Mouse (Mus musculus) frontal cortex, postnatal 25 days (tissue): ENCODE data around the gene Ccdc33.

Experiments
- DNase-seq, 2 experiments: peaks; one replicate each; pipeline ENCODE4 v3.0.0; 2022; ENCODE audit warnings: low spot score in 2 of 2

Ccdc33 gene

GRCm38 (mm10) chr9:58129508-58129907, 10.9 kb upstream of the Ccdc33 start:
- no peak for DNase-seq

- no peak for DNase-seq
These were observed 10.3 kb upstream of the Ccdc33 start for GRCm38 (mm10) chr9:58128926-58129413.

GRCm38 (mm10) chr9:58125811-58126210, 7.2 kb upstream of the Ccdc33 start:
- DNase-seq: no peak

DNA sequence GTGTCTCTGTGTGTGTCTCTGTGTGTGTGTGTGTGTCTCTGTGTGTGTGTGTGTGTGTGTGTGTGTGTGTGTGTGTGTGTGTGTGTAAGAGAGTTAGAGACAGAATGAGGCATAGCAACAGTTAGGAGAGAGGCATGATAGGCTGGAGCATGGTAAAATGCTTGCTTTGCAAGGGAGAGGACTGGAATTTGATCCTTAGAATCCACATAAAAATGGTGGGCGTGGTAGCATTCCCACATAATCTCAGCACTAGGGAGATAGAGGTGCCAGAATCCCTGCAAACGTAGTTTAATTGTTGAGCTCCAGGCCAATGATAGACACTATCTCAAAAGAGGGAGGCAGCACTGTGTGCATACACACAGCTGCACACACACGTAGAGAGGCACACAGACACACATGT, 6.5 kb upstream of the Ccdc33 start:
- DNase-seq: no peak

- no peak for DNase-seq
These were observed 2.5 kb downstream of the Ccdc33 start for GRCm38 (mm10) chr9:58116024-58116651.

- DNase-seq: no peak
These were observed 3.2 kb downstream of the Ccdc33 start for GRCm38 (mm10) chr9:58115297-58115925.

DNA sequence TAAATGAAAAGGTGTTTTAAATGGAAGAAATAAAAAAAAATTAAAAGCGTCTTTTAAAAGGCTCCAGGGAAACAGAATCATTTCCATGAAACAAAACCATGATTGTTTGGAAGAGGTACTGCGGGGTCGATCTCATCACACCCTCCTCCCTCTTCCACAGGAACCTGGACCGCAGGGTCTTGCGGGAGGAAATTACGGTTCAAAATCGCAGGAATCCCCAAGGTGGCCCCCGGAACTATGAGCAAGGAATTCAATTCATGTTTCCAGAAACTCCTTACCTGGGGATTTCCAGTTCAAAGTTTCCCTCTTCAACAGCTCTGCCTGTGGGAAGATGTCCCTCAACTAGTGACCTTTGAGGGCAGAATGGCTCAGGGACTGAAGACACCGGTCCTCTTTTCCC, 4.6 kb downstream of the Ccdc33 start:
- DNase-seq: no peak

- DNase-seq: no peak
These were observed 5.2 kb downstream of the Ccdc33 start for GRCm38 (mm10) chr9:58113279-58113884.

GRCm38 (mm10) chr9:58112866-58113278, 5.8 kb downstream of the Ccdc33 start:
- no peak for DNase-seq

DNA sequence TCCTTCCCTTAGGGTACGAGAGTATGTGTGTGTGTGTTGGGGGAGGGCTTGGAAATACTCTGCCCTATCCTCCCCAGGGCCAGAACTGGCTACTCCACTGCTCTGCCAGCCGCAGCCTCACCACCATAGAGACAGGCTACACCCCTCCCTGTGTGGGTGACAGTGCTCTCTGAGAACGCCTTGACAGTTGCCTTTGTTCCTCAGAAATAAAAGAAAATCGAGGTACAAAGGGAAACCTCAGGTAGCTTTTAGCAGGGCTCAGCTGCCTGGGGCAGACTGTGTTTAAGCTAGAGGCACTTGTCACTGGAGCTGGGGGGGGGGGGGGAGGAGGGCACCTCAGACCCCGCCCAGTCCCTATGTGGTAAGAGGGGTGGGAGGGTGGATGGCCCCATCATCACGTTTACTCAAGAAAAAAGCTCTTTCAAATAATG, 6.3 kb downstream of the Ccdc33 start:
- DNase-seq: no peak

- peak in 1 of 2 experiments; percentile 57 for DNase-seq
These were observed 7.2 kb downstream of the Ccdc33 start for GRCm38 (mm10) chr9:58111431-58111830.

GRCm38 (mm10) chr9:58110787-58111186, 7.8 kb downstream of the Ccdc33 start:
- DNase-seq: no peak

DNA sequence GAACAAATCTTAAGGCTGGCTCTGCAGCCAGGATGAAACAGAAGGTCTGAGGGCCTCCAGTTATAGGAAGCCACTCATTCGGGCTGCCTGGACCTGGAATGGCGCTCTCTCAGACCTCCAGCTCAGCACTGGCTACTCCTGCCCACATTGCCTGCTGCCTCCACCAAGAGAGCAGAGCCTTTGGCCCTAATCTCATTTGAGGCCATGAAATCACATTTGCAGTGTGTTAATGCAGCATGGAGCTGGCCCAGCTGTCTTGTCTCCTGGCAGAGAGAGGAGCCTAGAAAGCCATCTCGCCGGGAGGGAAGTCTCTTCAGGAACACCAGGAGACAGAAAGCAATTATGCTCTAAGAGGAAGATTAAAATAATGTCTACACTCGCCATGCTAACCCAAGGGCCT, 11.1 kb downstream of the Ccdc33 start:
- DNase-seq: no peak

DNA sequence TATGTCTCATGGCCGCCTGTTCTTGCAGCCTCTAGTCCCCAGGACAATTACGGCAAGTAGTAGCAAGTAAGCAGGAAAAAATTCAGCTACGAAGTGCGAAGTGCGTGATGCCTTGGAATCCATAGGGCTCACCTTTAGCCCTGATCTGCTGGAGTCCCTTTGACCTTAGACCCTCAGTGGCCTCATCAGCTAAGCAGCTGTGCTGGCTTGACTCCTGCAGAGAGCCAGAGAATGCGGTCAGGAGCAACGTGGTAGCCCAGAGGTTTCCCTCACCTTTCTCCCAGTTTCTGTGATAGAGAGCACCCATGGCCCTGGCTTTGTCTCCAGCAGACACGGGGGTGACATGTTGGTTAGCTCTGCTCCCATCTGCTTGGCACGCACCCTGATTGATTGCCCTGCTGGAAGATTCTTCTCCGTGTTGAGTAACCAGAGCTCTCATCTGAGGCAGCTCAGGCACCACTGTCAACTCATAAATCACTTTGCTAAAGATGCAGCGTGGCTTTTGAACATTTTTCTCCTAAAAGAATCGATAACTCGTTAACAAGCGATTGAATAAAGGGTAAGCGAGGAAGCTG, 12.9 kb downstream of the Ccdc33 start:
- DNase-seq: no peak

DNA sequence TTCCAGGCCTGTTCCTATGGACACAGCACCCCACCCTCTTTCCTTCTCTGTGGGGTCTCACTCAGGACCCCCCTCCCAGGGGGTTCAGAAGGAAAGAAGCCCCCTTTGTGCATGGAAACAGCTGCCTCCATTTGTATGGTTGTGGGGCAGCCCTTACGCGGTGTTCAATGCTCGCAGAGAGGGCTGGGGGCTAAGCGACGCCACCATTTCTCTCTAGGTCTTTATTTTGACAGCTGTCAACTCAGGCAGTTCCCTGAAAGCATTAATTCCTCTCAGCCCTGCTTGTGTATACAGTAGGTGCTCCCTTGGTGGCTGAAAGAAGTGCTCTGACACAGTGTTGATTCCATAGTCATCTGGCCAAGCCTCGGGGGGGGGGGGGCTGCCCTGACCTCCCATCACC, 15.0 kb downstream of the Ccdc33 start:
- DNase-seq: no peak

- DNase-seq: no peak
These were observed 16.6 kb downstream of the Ccdc33 start for GRCm38 (mm10) chr9:58102013-58102412.

DNA sequence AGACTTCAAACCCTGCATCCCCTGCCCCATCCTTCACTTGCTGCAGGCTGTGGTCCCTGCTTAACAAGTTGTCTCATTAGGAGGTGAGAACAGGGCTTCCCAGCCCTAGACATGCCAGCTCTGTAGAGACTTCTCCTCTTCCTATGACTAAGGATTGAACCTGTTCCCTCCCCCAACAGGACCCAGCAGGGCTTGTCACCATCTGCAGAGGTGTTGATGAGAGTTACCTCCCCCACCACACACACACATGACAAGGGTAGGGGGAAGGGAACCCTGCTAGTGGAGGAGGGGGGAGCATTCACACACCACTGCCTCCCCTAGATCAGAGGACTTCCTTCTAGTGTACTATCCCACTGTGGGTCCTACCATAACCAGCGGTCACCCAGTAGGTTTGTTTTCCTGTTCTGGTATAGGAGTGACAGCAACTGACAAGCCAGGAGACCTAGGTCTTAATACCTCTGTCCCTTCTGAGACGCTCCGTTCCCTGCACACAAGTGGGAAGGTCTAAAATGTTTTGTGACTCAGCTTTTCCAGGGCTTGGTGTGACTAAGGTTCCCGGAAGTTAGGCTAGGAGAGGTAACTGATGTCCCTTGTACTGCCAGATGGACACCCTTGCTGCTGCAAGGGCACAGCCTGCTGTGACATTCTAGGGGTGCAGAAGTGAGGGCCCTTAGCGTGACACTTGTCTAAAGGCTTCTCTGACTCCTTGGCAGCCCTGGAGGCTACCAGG, 18.6 kb downstream of the Ccdc33 start:
- DNase-seq: no peak

GRCm38 (mm10) chr9:58096629-58097301, 21.9 kb downstream of the Ccdc33 start:
- DNase-seq: no peak

GRCm38 (mm10) chr9:58095977-58096376, 22.6 kb downstream of the Ccdc33 start:
- DNase-seq: no peak

DNA sequence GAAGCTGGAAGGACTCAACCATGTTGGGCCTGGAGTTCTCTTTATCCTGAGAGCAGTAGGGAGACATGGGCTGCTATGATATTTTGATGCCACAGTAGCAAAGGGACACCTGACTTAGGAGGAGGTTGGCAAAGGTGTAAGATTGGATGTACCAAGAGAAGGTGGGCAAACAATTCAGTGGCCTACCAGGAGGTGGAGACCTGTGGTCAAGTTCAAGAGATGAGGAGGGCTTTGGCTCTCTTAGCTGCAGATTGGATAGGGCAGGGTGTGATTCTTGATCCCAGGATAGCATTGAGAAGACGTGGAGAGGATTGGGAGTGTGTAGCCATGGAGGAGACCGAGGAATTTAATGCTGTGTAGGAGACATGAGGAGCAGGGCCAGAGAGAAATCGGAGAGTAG, 24.8 kb downstream of the Ccdc33 start:
- no peak for DNase-seq

GRCm38 (mm10) chr9:58092581-58093269, 25.9 kb downstream of the Ccdc33 start:
- no peak for DNase-seq
